Mouse (Mus musculus) G1E (cell line): ENCODE data around the gene Vmn1r42.

Experiments
- CTCF ChIP-seq: IDR thresholded peaks from 2 replicates; pipeline ENCODE4 v1.5.1; 2012; ENCODE audit warnings: low read depth, low read length, inconsistent platforms, mixed read lengths
- GATA1 ChIP-seq: IDR thresholded peaks from 2 replicates; pipeline ENCODE4 v1.6.1; 2012; ENCODE audit warnings: borderline replicate concordance, low read length, inconsistent platforms, mixed read lengths
- GATA2 ChIP-seq: IDR thresholded peaks from 2 replicates; pipeline ENCODE4 v1.6.1; 2012; ENCODE audit warnings: low read depth, low read length, inconsistent platforms, borderline replicate concordance
- POLR2AphosphoS5 ChIP-seq: IDR thresholded peaks from 2 replicates; pipeline ENCODE4 v1.6.1; 2012; ENCODE audit warnings: low read depth, low read length, inconsistent platforms; ENCODE audit not compliant: insufficient replicate concordance
- TAL1 ChIP-seq: conservative IDR thresholded peaks from 2 replicates; pipeline ENCODE4 v1.6.1; 2012; ENCODE audit warnings: low read depth, low read length, inconsistent platforms, mixed read lengths

GRCm38 (mm10) chr6:89859839-89860238 is 16.4 kb downstream of the Vmn1r42 start:
- TF ChIP-seq CTCF (no peak), GATA1 (no peak), POLR2AphosphoS5 (no peak), TAL1 (no peak), GATA2 (no peak)
